Mouse (Mus musculus) small intestine, adult 2 months (tissue): ENCODE measurements around the gene Nfkbiz.

Experiments
- CTCF ChIP-seq: fragments of 200-500 bp; IDR thresholded peaks from 2 replicates; pipeline ENCODE4 v1.5.1; 2012; ENCODE audit warnings: low read depth, mild to moderate bottlenecking, control low read depth, inconsistent platforms, low read length, moderate library complexity, mixed read lengths; ENCODE audit not compliant: insufficient replicate concordance, insufficient read length; ENCODE audit errors: extremely low read depth
- POLR2A ChIP-seq: fragments of 200-500 bp; IDR thresholded peaks from 2 replicates; pipeline ENCODE4 v1.6.1; 2012; ENCODE audit warnings: low read depth, mild to moderate bottlenecking, control low read depth, inconsistent platforms, low read length, moderate library complexity

GRCm38 (mm10) chr16:55843919-55844318, 5.2 kb upstream of the Nfkbiz start:
- TF ChIP-seq CTCF = no peak
- TF ChIP-seq POLR2A = no peak
